Mouse (Mus musculus) lung, embryonic 16.5 days (tissue): ENCODE results near the gene Tbc1d32. TPM values are rescaled to one million over a fixed set of nuclear protein-coding genes. Genes with fewer than 3 reads are reported as not detected.

Source experiments
- ATAC-seq: fragments of 200-750 bp; cut with Nextera tagmentation; 2 replicates; pipeline ENCODE4 v1.8.0; 2017; ENCODE audit warnings: low read depth, mild to moderate bottlenecking, moderate library complexity
- H3K27ac ChIP-seq: fragments of 300-500 bp; sonication (generic); 2 replicates; pipeline ENCODE4 v1.5.1; 2014; ENCODE audit warnings: mild to moderate bottlenecking, control low read depth, low read length
- H3K27me3 ChIP-seq: fragments of 300-500 bp; sonication (generic); 2 replicates; pipeline ENCODE4 v1.6.1; 2014; ENCODE audit warnings: low read depth, low read length, mixed read lengths; ENCODE audit not compliant: control insufficient read depth, insufficient read depth
- H3K36me3 ChIP-seq: fragments of 300-500 bp; sonication (generic); 2 replicates; pipeline ENCODE4 v1.6.1; 2014; ENCODE audit warnings: low read length; ENCODE audit not compliant: control insufficient read depth, insufficient read depth
- H3K4me1 ChIP-seq: fragments of 300-500 bp; sonication (generic); replicated peaks from 2 replicates; pipeline ENCODE4 v1.6.1; 2014; ENCODE audit warnings: low read length, mixed read lengths; ENCODE audit not compliant: control insufficient read depth, insufficient read depth
- H3K4me2 ChIP-seq: fragments of 300-500 bp; sonication (generic); 2 replicates; pipeline ENCODE4 v1.6.1; 2014; ENCODE audit warnings: low read depth, low read length, control low read depth
- H3K4me3 ChIP-seq: fragments of 300-500 bp; sonication (generic); 2 replicates; pipeline ENCODE4 v1.5.1; 2014; ENCODE audit warnings: mild to moderate bottlenecking, low read length, control low read depth
- H3K9ac ChIP-seq: fragments of 300-500 bp; sonication (generic); 2 replicates; pipeline ENCODE4 v1.6.1; 2014; ENCODE audit warnings: low read length, control low read depth
- H3K9me3 ChIP-seq: fragments of 300-500 bp; sonication (generic); 2 replicates; pipeline ENCODE4 v1.6.1; 2016; ENCODE audit warnings: low read length; ENCODE audit not compliant: control insufficient read depth
- WGBS: fragments of 180-500 bp; shearing (Covaris S2); extraction: QIAGEN DNeasy Blood & Tissue Kit; methylation state at CpG from one replicate; pipeline ENCODE4 v1.1.7; 2014; 5-methylcytosine and 5-hydroxymethylcytosine counted together
- polyA plus RNA-seq: library from polyadenylated mRNA; unstranded; fragments of >200 nt; fragmentation: Nextera tagmentation; extraction: Ambion mirVana; gene quantifications from 2 replicates; pipeline ENCODE4 v1.2.1, GENCODE M21; 2015

Gene Tbc1d32
- polyA plus RNA-seq, 1 experiment from 2014 or later, result 3.9 TPM

DNA sequence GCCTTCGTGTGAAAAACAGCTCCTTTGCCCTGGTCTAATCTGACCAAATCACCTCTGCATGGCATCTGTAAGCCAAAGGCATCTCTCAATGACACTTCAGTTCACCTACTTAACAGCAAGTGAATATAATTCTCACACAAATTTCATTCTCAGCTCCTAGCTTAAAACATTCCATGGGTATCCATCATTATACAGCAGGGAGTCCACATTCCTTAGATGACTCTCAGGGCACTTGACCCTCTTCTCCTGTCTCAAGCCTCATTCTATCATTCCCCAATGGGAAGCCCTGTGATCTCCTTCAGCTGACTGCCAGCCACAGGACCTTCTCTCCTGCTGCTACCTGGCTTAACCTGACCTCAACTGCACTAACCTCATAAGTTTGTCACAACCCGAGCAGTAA lies 98.8 kb downstream of the Tbc1d32 start:
- no peak for ATAC-seq
- Histone ChIP-seq H3K4me2 (no peak overlapping the region), H3K27ac (no peak overlapping the region), H3K36me3 (no peaks in the 10 kb centered on the region), H3K4me3 (no peak overlapping the region), H3K9ac (no peak overlapping the region), H3K9me3 (no peaks in the 10 kb centered on the region), H3K27me3 (no peaks in the 10 kb centered on the region), H3K4me1 (no peaks in the 10 kb centered on the region)
- WGBS, result 54% methylated on average over 2 of the region's 2 CpGs

DNA sequence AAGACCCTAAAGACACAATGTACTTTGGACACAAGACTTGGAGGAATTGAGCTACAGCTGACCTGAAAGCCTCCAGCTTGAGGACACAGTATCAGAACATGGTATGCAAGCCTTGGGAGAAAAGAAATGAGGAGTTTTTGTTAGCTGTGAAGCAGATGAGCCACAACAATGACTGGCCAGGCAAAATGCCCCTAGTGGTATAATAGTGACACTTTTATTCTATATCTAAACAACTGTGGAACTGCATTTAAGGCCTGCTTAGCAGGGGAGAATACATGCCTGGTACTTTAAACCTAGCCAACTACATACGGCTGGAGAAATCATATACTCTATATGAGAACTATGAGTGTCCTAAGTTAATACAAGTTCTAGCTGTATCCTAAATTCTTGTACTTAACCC lies 101.5 kb downstream of the Tbc1d32 start:
- ATAC-seq, result no peak
- H3K4me3 ChIP-seq, result no peak overlapping the region
- no peaks in the 10 kb centered on the region for H3K9me3 ChIP-seq
- H3K27me3 ChIP-seq, result no peaks in the 10 kb centered on the region
- no peak overlapping the region for H3K4me2 ChIP-seq
- no peaks in the 10 kb centered on the region for H3K4me1 ChIP-seq
- H3K36me3 ChIP-seq, result no peaks in the 10 kb centered on the region
- H3K27ac ChIP-seq, result no peak overlapping the region
- no peak overlapping the region for H3K9ac ChIP-seq
- 81% methylated on average over 1 of the region's 1 CpGs for WGBS

DNA sequence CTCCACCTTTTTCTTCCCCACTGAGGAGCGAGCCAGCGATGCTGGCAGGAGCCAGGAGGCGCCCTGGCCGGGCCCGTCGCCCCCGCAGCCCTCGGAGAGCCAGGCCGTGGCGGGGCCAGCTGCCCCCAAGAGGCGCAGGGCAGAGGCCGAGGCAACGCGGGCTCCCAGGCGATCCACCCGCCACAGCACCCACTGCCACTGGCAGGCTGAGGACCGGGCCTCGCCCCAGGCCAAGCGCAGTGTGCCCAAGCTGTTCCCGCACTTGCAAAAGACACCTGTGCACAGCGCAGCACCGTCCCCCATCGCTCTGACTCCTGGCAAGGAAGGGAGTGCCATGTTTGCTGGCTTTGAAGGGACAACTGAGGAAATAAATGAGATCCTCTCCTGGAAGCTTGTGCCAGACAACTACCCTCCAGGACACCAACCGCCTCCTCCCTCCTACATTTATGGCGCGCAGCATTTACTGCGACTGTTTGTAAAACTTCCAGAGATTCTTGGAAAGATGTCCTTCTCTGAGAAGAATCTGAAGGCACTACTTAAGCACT lies 112.8 kb downstream of the Tbc1d32 start:
- H3K9me3 ChIP-seq, result no peaks in the 10 kb centered on the region
- H3K36me3 ChIP-seq, result no peaks in the 10 kb centered on the region
- H3K27ac ChIP-seq, result peak overlapping the region; percentile 59
- H3K9ac ChIP-seq, result peak overlapping the region; percentile 69
- H3K4me1 ChIP-seq, result peaks cover 4% of the 10 kb centered on the region; the same call in 1 of the 2 replicates
- H3K4me2 ChIP-seq, result peak overlapping the region; percentile 82
- H3K27me3 ChIP-seq, result no peaks in the 10 kb centered on the region
- ATAC-seq, result peak; percentile 64
- WGBS, result 20% methylated on average over 22 of the region's 27 CpGs
- peak overlapping the region; percentile 65 for H3K4me3 ChIP-seq

DNA sequence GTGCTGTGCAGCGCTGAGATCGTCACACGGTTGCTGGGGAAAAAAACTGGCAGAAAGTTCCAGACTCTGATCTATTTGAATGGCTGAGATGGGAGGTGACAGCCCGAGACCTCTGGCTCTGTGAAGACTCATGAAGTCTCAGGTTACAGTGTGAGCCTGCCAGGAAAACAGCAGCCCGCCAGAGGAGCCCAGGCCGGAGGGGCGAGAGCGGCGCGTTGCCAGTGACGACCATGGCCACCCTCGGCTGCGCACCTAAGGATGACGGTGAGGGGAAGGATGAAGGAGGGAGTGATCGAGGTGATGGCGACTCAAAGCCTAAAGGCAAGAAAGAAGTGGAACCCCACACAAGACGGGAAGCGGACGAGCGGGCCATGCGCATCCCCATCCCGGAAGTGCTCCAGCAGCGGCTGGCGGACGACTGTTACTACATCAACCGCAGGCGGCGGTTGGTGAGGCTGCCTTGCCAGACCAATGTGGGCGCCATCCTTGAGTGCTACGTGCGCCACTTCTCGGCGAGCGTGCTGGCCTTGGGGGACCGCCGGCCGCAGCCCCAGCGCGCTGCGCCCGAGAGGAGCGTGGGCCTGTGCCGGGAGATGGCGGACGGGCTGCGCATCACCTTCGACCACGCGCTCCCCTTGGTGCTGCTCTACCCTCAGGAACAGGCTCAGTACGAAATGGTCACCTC lies 113.4 kb downstream of the Tbc1d32 start:
- no peaks in the 10 kb centered on the region for H3K9me3 ChIP-seq
- peak overlapping the region; percentile 82 for H3K4me2 ChIP-seq
- peak overlapping the region; percentile 65 for H3K4me3 ChIP-seq
- H3K4me1 ChIP-seq, result peaks cover 4% of the 10 kb centered on the region; the same call in 1 of the 2 replicates
- peak; percentile 90 for ATAC-seq
- H3K9ac ChIP-seq, result peak overlapping the region; percentile 69
- peak overlapping the region; percentile 59 for H3K27ac ChIP-seq
- no peaks in the 10 kb centered on the region for H3K27me3 ChIP-seq
- H3K36me3 ChIP-seq, result no peaks in the 10 kb centered on the region
- 0% methylated on average over 49 of the region's 50 CpGs for WGBS

DNA sequence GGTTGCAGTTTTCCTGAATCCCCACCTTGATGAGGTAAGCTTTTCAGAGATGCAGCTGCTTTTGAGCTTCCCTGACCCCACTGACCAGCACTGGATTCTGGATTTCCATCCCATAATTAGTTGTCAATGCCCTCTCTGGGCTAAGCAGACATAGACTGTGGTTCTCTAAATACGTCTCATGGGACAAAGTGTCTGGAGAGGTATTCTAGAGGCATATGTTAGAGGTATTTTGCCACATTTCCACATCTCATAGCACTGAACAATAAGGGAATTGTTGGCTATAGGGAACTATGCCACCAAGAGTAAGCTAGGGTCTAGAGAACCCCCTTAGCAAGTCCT lies 121.5 kb downstream of the Tbc1d32 start:
- Histone ChIP-seq H3K9ac (peak overlapping the region; percentile 61), H3K27ac (peak overlapping the region; percentile 38; the same call in 1 of the 2 replicates), H3K9me3 (no peaks in the 10 kb centered on the region), H3K4me3 (peak overlapping the region; percentile 47), H3K4me2 (peak overlapping the region; percentile 51), H3K27me3 (no peaks in the 10 kb centered on the region), H3K4me1 (no peaks in the 10 kb centered on the region), H3K36me3 (no peaks in the 10 kb centered on the region)
- peak; percentile 62 for ATAC-seq
- 37% methylated on average over 1 of the region's 1 CpGs for WGBS

DNA sequence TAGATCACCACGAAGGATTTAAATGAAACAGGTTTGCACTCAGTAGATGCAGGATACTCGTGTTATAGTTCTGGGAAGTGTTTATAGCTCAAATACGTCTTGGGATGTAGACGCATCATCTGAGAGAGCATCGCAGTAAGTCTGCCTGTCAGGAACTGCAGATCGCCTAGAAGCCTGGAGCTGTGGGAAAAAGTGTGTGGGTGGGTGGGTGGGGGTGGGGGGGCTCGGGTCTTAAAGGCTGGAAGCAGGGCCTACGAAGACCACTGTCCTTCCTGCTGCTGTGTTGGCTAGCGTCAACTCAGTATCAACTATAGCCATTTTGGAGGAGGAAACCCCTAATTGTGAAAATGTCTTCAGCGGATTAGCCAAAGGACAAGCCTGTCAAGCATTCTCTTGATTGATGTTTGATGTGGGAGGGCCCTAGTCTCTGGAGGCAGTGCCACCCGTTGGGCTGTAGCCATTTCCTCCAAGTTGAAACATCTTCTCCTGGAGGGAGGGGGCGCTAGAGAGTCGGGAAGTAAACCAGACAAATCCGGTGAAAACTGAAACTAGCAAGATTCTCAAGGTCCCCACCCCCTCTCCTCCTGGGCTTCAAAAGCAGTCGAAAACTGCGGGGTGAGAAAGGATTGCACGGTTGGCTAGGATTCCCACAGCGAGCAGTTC lies 122.0 kb downstream of the Tbc1d32 start, which contains the start of gene Msl3l2:
Gene Msl3l2 (plus strand): TSS at position 585 of the 663 bp plus-strand sequence.
- peak; percentile 92 for ATAC-seq
- Histone ChIP-seq H3K36me3 (no peaks in the 10 kb centered on the region), H3K9me3 (no peaks in the 10 kb centered on the region), H3K4me2 (peak within 1 kb of the TSS; percentile 51), H3K9ac (peak within 1 kb of the TSS; percentile 61), H3K27ac (peak within 1 kb of the TSS; percentile 38; the same call in 1 of the 2 replicates), H3K4me3 (peak within 1 kb of the TSS; percentile 47), H3K27me3 (no peaks in the 10 kb centered on the region), H3K4me1 (no peaks in the 10 kb centered on the region)
- 25% methylated on average over 18 of the region's 18 CpGs for WGBS

DNA sequence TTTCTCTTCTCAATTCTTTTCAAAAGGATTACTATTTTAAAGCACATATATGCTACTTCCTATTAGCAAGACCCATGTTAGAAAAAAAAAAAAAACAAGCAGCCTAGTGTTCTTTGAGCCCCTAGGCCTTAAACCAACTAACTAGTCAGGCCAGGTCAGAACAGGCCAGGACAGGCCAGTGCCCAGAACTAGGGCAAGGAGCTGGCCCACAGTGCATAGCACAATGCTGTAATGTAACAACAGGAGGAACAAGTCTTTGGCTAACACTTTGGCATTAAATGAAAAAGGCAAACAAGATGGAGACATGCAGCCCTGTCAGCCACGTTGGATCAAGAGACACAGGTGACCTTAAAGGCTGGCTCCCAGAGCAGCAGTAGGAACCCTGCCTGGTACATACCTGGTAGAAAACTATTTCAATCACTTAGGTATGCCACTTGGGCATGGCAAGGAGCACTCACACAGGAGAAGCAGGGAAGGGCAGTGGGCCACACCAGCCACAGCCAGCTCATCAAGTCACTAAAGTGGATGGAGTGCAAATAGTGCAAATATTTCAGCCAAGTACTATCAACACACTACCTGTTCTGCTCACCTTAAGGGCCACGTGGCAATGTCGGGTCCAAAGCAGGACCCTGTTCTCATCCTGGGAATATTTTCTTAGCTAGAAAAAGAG lies 128.7 kb downstream of the Tbc1d32 start:
- peak; percentile 97 for ATAC-seq
- no peak overlapping the region for H3K4me2 ChIP-seq
- H3K27me3 ChIP-seq, result no peaks in the 10 kb centered on the region
- H3K27ac ChIP-seq, result peak overlapping the region; percentile 78
- no peaks in the 10 kb centered on the region for H3K9me3 ChIP-seq
- no peaks in the 10 kb centered on the region for H3K36me3 ChIP-seq
- no peak overlapping the region for H3K9ac ChIP-seq
- 50% methylated on average over 3 of the region's 3 CpGs for WGBS
- no peak overlapping the region for H3K4me3 ChIP-seq
- H3K4me1 ChIP-seq, result no peaks in the 10 kb centered on the region

DNA sequence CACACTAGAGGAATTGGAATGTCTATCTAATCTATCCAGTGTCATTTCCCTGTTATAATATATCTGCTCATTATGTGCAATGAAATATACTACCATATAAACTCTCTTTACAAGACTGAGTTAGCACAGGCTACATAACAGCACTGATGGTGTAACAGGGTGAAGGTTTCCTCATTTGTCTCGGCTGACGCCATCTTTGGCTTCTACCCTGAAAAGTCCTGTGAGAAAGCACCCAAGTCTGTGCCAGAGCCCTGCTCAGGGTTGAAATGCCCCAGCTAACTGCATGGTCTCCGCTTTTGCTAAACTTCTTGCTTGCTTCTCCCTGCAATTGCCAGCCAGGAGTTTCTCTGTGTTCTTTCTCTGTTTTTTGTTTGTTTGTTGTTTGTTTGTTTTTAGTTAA lies 129.4 kb downstream of the Tbc1d32 start:
- Histone ChIP-seq H3K36me3 (no peaks in the 10 kb centered on the region), H3K4me3 (no peak overlapping the region), H3K27ac (peak overlapping the region; percentile 31; the same call in 1 of the 2 replicates), H3K9ac (no peak overlapping the region), H3K9me3 (no peaks in the 10 kb centered on the region), H3K27me3 (no peaks in the 10 kb centered on the region), H3K4me2 (no peak overlapping the region), H3K4me1 (no peaks in the 10 kb centered on the region)
- 72% methylated on average over 3 of the region's 3 CpGs for WGBS
- ATAC-seq, result no peak

DNA sequence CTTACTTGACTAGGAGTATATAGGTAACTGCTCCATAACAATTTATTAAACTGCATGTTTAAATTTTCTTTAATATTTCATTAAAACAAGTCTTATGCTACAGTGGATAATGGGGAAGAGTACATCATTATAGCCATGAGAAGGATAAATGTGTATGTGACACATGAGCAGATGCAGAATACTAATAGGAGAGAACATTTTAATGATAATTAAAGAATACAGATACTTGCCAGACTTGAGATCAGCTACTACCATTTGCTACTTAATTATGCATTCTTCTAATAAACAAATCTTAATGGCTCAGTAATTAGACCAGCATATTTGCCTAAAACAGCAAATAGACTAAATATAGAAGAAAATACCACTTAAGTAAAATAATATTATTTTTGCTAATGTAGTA lies 131.7 kb downstream of the Tbc1d32 start:
- Histone ChIP-seq H3K27me3 (no peaks in the 10 kb centered on the region), H3K27ac (no peak overlapping the region), H3K9ac (no peak overlapping the region), H3K36me3 (no peaks in the 10 kb centered on the region), H3K4me2 (no peak overlapping the region), H3K9me3 (no peaks in the 10 kb centered on the region), H3K4me3 (no peak overlapping the region), H3K4me1 (no peaks in the 10 kb centered on the region)
- ATAC-seq, result no peak
